ENCODE assay signal across 21 mouse cellular contexts in the genomic region with DNA sequence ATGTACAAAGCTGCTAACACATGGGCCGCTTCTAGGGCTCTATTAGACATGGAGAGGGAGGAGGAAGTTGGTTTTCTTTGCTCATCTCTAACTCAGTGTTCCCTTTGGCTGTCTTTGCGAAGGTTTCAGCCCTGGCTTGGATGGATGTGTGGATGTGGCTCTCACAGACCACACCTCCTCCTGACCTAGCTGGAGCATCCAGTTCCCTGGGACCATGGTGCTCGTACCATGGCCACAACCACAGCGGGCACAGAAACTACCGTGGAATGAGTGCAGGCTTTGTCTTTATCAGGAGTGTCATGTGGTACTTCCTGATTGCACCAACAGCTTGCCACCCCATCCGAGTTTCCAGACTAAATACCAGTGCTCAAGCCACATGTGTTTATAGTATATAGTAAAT.
"Had no signal": no experiment of that assay in that cellular context is flagged by ENCODE, and none has a peak within 500 bp of the region (broad histone marks: within the 10 kb centered on the region; RNA-seq: fewer than 3 reads in every experiment).

No protein-coding gene starts in this region.

- H3K36me3 ChIP-seq: liver, embryonic 15.5 days; lung, embryonic 15.5 days; neural tube, embryonic 12.5 days had no signal

- H3K9ac ChIP-seq: liver, embryonic 15.5 days; liver, postnatal 0 days; lung, embryonic 15.5 days; neural tube, embryonic 12.5 days had no signal

- H3K27me3 ChIP-seq: liver, embryonic 15.5 days; lung, embryonic 15.5 days; neural tube, embryonic 12.5 days had no signal

- H3K4me3 ChIP-seq: liver, embryonic 15.5 days; lung, embryonic 15.5 days; myocyte; neural tube, embryonic 12.5 days had no signal

- H3K27ac ChIP-seq: liver, embryonic 15.5 days; lung, embryonic 15.5 days; macrophage; neural tube, embryonic 12.5 days had no signal

- H3K4me2 ChIP-seq: liver, embryonic 15.5 days; lung, embryonic 15.5 days; midbrain, embryonic 11.5 days; neural tube, embryonic 12.5 days had no signal

- DNase-seq: liver, postnatal 0 days; lung, adult 2 months; lung, postnatal 14 days; lung, postnatal 36 days; midbrain, embryonic 14.5 days; retina, postnatal 1 day; right cerebral cortex, adult 18-20 months; right cerebral cortex, postnatal 25 days; right cerebral cortex, postnatal 4 days; spleen, adult 18-20 months; thymus, adult 18-20 months; thymus, postnatal 14 days; thymus, postnatal 36 days had no signal

- H3K4me1 ChIP-seq: liver, embryonic 15.5 days had no signal

- H3K9me3 ChIP-seq: liver, embryonic 15.5 days; lung, embryonic 15.5 days; neural tube, embryonic 12.5 days had no signal

- ATAC-seq: liver, postnatal 0 days; lung, postnatal 0 days; midbrain, embryonic 16.5 days had no signal
